Mouse (Mus musculus) hematopoietic multipotent progenitor cell, adult 10-12 weeks (in vitro differentiated cells): ENCODE results near the gene Clec2d. TPM values are rescaled to one million over a fixed set of nuclear protein-coding genes. Genes with fewer than 3 reads are reported as not detected.

ENCODE experiments used
- polyA plus RNA-seq: library from polyadenylated mRNA; stranded (reverse); fragments of >175 nt; gene quantifications from 2 replicates; pipeline ENCODE4 v1.2.3, GENCODE M21; 2012; ENCODE audit warnings: low replicate concordance

Clec2d gene
- polyA plus RNA-seq, result 28.1 and 28.2 TPM in 2 replicates

DNA sequence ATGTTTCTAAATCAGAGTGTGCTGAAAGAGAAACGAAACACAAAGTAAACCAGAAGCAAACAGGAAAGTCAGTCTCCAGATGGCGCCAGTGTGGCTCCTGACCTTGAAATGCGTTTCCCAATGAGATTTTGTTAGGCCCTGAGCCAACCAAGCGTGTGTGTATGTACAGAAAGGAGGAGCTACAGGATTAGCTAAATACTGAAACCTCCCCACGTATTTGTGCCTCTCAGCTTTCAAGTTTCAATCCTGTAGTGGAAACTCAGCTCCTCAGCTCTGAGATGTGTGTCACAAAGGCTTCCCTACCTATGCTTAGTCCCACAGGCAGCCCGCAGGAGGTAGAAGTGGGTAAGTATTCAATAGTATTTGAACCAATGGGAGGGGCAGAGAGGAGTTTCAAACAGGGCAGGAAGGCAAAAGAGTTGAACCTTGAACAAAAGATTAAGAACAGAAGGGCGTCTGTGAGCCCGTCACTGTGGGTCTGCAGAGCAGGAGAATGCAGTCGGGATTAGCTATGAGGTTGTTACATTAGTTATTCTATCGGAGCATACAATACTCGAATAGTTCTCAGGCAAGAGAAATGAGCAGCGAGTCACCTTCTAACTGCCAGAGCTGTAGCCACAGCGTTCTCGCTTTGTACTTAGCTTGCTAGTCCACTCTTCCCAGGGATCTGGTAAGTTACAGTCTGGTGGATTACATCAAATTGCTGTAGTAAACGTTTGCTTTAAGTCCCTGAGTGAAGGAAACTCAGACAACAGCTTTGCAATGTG, at the start of gene Clec2d:
Clec2d (plus strand) TSS at position 213 of the 767 bp plus-strand sequence.

Other genes with a start within 250 kb of the Clec2d start
- gene Clec2g, start 246.2 kb upstream of the Clec2d start, polyA plus RNA-seq, result 0.08 TPM in 1 of 2 replicates, not detected in the other
- gene Klrb1f, start 134.7 kb upstream of the Clec2d start, polyA plus RNA-seq, result 1.5 and 2.4 TPM in 2 replicates
- not detected in 2 replicates for gene Clec2e, start 79.7 kb upstream of the Clec2d start, polyA plus RNA-seq
- gene Cd69, start 94.8 kb downstream of the Clec2d start, polyA plus RNA-seq, result 0.56 and 2.8 TPM in 2 replicates
- gene 4922502D21Rik, start 151.2 kb downstream of the Clec2d start, polyA plus RNA-seq, result not detected in 2 replicates
- gene Clec12a, start 162.1 kb downstream of the Clec2d start, polyA plus RNA-seq, result 2.9 and 6.0 TPM in 2 replicates
- not detected in 2 replicates for gene Clec12b, start 205.3 kb downstream of the Clec2d start, polyA plus RNA-seq
- 0.21 TPM in 1 of 2 replicates, not detected in the other for gene Clec1b, start 216.7 kb downstream of the Clec2d start, polyA plus RNA-seq
- 0.98 and 1.6 TPM in 2 replicates for gene Clec9a, start 228.2 kb downstream of the Clec2d start, polyA plus RNA-seq